Mouse (Mus musculus): ENCODE measurements around the gene 9230110F15Rik. TPM values are rescaled to one million over a fixed set of nuclear protein-coding genes. Genes with fewer than 3 reads are reported as not detected.

The 9230110F15Rik gene
- not detected for total RNA-seq (2023)

DNA sequence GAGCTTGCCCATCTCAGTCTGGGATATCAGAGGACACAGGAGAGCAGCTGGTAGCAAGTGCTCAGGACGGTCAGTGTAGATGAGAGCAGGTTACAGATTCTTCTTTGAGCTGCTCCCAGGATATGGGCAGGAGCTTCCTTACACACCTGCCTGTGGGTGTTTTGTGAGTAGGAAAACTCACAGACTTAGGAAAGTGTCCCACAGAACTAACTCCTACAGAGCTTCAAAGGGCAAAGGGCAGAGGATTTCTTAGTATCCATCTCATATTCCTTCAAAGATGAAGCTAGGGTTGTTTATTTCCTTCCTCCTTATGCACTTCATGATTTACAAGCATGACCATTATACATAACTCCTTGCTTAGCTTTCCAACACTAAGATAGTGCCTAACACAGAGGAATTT, at the start of gene 9230110F15Rik:
9230110F15Rik (minus strand) TSS at position 101 of the 400 bp plus-strand sequence.

DNA sequence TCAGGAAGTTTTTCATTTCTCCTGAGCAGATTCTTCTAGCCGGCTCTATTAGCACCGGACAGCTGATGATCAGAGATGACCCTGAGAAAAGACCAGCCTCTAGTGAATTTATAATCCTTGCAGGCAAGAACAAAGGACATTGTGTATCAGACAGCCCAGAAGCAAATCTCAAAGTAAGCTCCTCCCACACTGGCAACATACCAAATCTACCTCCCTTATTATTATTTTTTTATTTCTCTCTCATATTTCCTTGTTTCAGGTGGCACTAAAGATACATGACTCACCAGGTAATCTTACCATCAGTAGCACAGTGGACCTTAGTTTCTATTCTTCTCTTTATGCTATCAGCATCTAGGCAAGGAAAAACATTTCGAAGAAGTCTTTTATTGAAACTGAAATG, 53.9 kb downstream of the 9230110F15Rik start, which contains the start of the genes Gm27235 and D730048I06Rik:
Gm27235 (minus strand) TSS at position 101 of the 400 bp plus-strand sequence.
D730048I06Rik (minus strand) TSS at position 112 of the 400 bp plus-strand sequence.

Other genes starting within 250 kb of the 9230110F15Rik start
- not detected for gene Pate4, start 232.2 kb downstream of the 9230110F15Rik start, total RNA-seq (2023)
- not detected for gene Pate3, start 195.9 kb downstream of the 9230110F15Rik start, total RNA-seq (2023)
- not detected for gene Pate1, start 156.8 kb downstream of the 9230110F15Rik start, total RNA-seq (2023)
- gene Gm17677, start 103.1 kb downstream of the 9230110F15Rik start, total RNA-seq (2023), result not detected
- not detected for gene Gm17727, start 66.0 kb downstream of the 9230110F15Rik start, total RNA-seq (2023)
- gene Gm27235, start 54.0 kb downstream of the 9230110F15Rik start, total RNA-seq (2023), result not detected
- not detected for gene D730048I06Rik, start 54.0 kb downstream of the 9230110F15Rik start, total RNA-seq (2023)
- gene 9230113P08Rik, start 64.3 kb upstream of the 9230110F15Rik start, total RNA-seq (2023), result not detected

Data from neutrophil, adult 59 days (primary cell).